Mouse (Mus musculus) liver, embryonic 15.5 days (tissue): ENCODE measurements at regions not wholly inside any gene's neighbourhood (a gene's known extent, or its start where the extent isn't known, plus 50 kb on each side); places are given as distances from the start of the nearest gene placed in this dataset.

Experiments used
- ATAC-seq: fragments of 200-750 bp; cut with Nextera tagmentation; 2 replicates; pipeline ENCODE4 v1.8.0; 2017; ENCODE audit warnings: moderate number of reproducible peaks, mild to moderate bottlenecking, moderate library complexity; ENCODE audit not compliant: insufficient read depth
- H3K27ac ChIP-seq: fragments of 300-500 bp; sonication (generic); replicated peaks from 2 replicates; pipeline ENCODE4 v1.5.1; 2015; ENCODE audit warnings: mild to moderate bottlenecking, inconsistent platforms
- H3K27me3 ChIP-seq: fragments of 300-500 bp; sonication (generic); 2 replicates; pipeline ENCODE4 v1.6.1; 2015; ENCODE audit warnings: mild to moderate bottlenecking, inconsistent platforms
- H3K36me3 ChIP-seq: fragments of 300-500 bp; sonication (generic); replicated peaks from 2 replicates; pipeline ENCODE4 v1.6.1; 2015; ENCODE audit warnings: moderate library complexity, mild to moderate bottlenecking, inconsistent platforms
- H3K4me1 ChIP-seq: fragments of 300-500 bp; sonication (generic); replicated peaks from 2 replicates; pipeline ENCODE4 v1.6.1; 2015; ENCODE audit warnings: inconsistent platforms
- H3K4me2 ChIP-seq: fragments of 300-500 bp; sonication (generic); 2 replicates; pipeline ENCODE4 v1.6.1; 2015; ENCODE audit warnings: moderate library complexity, mild to moderate bottlenecking, inconsistent platforms
- H3K4me3 ChIP-seq: fragments of 300-500 bp; sonication (generic); replicated peaks from 2 replicates; pipeline ENCODE4 v1.5.1; 2015; ENCODE audit warnings: mild to moderate bottlenecking, inconsistent platforms
- H3K9ac ChIP-seq: fragments of 300-500 bp; sonication (generic); 2 replicates; pipeline ENCODE4 v1.6.1; 2015; ENCODE audit warnings: moderate library complexity, mild to moderate bottlenecking, inconsistent platforms
- H3K9me3 ChIP-seq: fragments of 300-500 bp; sonication (generic); replicated peaks from 2 replicates; pipeline ENCODE4 v1.6.1; 2016; ENCODE audit warnings: inconsistent platforms
- WGBS: fragments of 180-500 bp; shearing (Covaris S2); methylation state at CpG from one replicate; pipeline ENCODE4 v1.1.7; 2015; ENCODE audit warnings: mixed read lengths; ENCODE audit not compliant: insufficient replicate concordance; 5-methylcytosine and 5-hydroxymethylcytosine counted together

DNA sequence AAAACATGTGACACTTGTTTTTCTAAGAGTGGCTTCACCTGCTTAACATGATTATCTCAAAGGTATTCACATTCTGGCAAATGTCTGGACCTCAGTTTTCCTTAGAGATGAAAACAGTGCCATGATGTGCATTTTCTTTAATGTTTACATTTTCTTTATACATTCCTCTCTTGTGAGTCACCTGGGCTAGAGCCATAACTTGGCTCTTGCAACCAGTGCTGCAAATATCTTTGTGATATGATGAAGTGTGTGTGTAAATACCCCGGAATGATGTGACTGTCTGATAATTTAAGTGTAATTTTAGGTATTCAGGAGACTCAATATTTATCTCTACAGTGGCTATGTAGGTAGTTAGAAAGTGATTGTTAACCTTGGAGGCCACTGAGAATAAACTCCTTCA, 590.8 kb downstream of the 1190002N15Rik start:
- no peaks in the 10 kb centered on the region for H3K27me3 ChIP-seq
- no peaks in the 10 kb centered on the region for H3K36me3 ChIP-seq
- ATAC-seq: no peak
- H3K4me3 ChIP-seq: no peak overlapping the region
- H3K4me1 ChIP-seq: no peaks in the 10 kb centered on the region
- H3K9me3 ChIP-seq: no peaks in the 10 kb centered on the region
- H3K4me2 ChIP-seq: no peak overlapping the region
- no peak overlapping the region for H3K27ac ChIP-seq
- WGBS: 68% methylated on average over 1 of the region's 1 CpGs
- no peak overlapping the region for H3K9ac ChIP-seq

DNA sequence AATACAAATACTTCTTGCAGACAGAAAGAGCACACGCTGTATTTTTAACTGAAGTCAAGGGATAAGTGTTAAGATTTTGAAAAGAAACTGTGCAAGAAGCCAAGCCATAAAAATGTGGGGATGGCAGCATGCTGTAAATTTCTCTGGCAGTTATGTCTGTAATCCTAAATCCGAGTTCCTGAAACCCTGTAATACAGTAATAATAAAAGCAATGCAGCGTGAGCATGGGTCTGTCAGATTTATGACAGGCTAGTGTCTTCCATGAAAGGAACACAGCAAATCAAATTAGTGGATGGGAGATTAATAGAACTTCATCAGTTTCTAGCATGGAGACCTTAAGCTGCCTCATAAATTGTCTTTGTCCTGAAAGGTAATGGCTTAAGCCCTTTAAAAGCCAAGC, 597.7 kb downstream of the 1190002N15Rik start:
- no peak overlapping the region for H3K27ac ChIP-seq
- WGBS: 60% methylated on average over 3 of the region's 3 CpGs
- no peaks in the 10 kb centered on the region for H3K27me3 ChIP-seq
- H3K36me3 ChIP-seq: no peaks in the 10 kb centered on the region
- no peaks in the 10 kb centered on the region for H3K9me3 ChIP-seq
- no peak for ATAC-seq
- no peaks in the 10 kb centered on the region for H3K4me1 ChIP-seq
- H3K4me3 ChIP-seq: no peak overlapping the region
- H3K4me2 ChIP-seq: no peak overlapping the region
- no peak overlapping the region for H3K9ac ChIP-seq

DNA sequence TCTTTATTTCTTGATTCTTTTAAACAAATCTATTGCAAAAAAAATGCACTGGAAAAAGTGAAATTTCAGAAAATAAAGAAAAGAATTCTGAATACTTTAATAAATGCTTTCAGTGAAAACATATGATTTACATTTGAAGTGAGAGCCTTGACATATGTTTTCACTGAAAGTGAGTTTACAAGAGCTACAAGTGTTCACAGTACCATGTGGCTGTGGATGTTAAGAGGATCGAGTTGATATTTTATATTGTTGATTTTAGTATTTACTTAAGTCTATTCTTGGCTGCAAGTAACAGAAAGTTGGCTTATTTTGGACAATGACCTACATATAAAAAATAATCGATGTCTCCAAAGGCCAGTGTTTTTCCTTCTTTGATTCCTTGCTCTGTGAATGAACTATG, 607.2 kb downstream of the 1190002N15Rik start:
- H3K36me3 ChIP-seq: no peaks in the 10 kb centered on the region
- no peaks in the 10 kb centered on the region for H3K27me3 ChIP-seq
- no peak for ATAC-seq
- H3K4me1 ChIP-seq: no peaks in the 10 kb centered on the region
- no peaks in the 10 kb centered on the region for H3K9me3 ChIP-seq
- no peak overlapping the region for H3K4me2 ChIP-seq
- no peak overlapping the region for H3K4me3 ChIP-seq
- 40% methylated on average over 2 of the region's 2 CpGs for WGBS
- no peak overlapping the region for H3K9ac ChIP-seq
- H3K27ac ChIP-seq: no peak overlapping the region

DNA sequence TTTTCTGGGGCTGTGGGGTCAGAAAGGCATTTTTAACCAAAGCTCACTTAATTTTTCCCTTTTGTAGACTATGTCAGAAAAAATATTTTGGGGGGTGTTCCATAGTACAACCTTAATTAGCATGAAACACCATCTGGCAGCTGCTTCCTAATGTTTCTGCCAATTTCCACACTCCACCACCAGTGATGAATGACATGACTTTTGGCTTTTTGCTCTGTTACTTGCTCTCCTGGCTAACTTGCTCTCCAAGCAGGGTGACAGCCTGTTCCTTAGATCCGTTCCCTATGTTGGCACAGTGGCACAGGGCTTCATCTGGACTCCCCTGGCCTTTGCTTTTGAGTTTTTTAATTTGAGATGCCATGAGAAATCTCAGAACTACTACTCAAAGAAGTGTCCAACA, 648.6 kb downstream of the 1190002N15Rik start:
- H3K36me3 ChIP-seq: no peaks in the 10 kb centered on the region
- H3K27me3 ChIP-seq: no peaks in the 10 kb centered on the region
- no peak overlapping the region for H3K27ac ChIP-seq
- no peaks in the 10 kb centered on the region for H3K9me3 ChIP-seq
- 50% methylated on average over 1 of the region's 1 CpGs for WGBS
- ATAC-seq: no peak
- no peaks in the 10 kb centered on the region for H3K4me1 ChIP-seq
- no peak overlapping the region for H3K9ac ChIP-seq
- H3K4me2 ChIP-seq: no peak overlapping the region
- no peak overlapping the region for H3K4me3 ChIP-seq

DNA sequence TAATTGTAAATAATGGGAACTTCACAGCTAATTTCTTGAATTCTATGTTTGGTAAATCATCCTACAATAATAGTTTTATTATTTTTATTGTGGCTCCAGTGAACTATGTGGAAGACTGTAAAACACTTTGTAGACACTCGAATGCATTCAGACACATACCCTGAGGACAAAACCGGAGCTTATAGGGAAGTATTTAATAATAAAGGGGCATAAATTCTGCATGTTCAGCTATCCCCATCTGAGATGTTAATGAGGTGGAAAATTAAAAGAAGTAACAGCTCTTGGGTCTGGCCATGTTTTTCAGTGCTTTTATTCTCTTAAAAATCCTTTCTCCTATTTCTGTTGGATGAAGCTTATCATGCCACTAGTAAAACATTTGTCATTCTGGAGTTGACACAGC, 657.8 kb downstream of the 1190002N15Rik start:
- Histone ChIP-seq H3K36me3 (no peaks in the 10 kb centered on the region), H3K4me1 (no peaks in the 10 kb centered on the region), H3K4me2 (no peak overlapping the region), H3K9me3 (no peaks in the 10 kb centered on the region), H3K27ac (no peak overlapping the region), H3K27me3 (no peaks in the 10 kb centered on the region), H3K9ac (no peak overlapping the region), H3K4me3 (no peak overlapping the region)
- WGBS: 64% methylated on average over 2 of the region's 2 CpGs
- ATAC-seq: no peak

DNA sequence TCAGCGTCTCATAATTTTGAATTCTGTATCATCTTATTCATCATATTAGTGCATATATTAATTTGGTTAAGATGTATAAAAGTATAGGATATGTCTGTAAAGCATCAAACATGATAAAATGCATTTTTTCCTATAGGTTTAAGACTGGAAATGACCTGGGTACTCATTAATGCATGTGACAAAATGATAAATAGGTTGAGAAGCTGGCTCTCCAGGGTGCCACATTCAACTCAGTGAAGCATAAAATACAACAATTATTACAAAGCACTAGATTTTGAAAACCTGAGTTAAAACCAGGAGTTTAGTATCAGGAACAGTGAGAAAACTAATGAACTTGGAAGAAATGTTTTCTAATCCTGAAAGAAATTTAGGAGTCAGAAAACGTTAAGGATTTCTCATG, 658.3 kb downstream of the 1190002N15Rik start:
- 72% methylated on average over 2 of the region's 2 CpGs for WGBS
- Histone ChIP-seq H3K27me3 (no peaks in the 10 kb centered on the region), H3K9me3 (no peaks in the 10 kb centered on the region), H3K4me1 (no peaks in the 10 kb centered on the region), H3K4me2 (no peak overlapping the region), H3K36me3 (no peaks in the 10 kb centered on the region), H3K9ac (no peak overlapping the region), H3K27ac (no peak overlapping the region), H3K4me3 (no peak overlapping the region)
- no peak for ATAC-seq

DNA sequence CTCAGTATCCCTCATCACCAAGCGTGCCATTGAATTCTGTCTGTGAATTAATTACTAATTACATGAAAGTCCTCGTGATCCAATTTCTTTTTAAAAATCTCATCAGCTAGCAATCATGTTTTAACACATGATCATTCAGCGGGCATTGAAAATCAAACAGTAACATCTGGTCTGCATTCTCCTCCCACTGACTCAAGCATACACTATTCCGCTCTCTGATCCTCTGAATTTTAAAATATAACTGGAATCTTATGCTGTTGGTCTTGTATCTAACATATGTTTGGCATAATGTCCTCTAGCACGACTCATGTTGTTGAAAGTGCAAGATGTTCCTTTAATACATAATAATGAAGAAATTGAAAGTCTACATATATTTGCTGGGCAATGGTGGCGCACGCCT, 667.1 kb downstream of the 1190002N15Rik start:
- Histone ChIP-seq H3K4me3 (no peak overlapping the region), H3K9me3 (no peaks in the 10 kb centered on the region), H3K36me3 (no peaks in the 10 kb centered on the region), H3K27ac (no peak overlapping the region), H3K27me3 (no peaks in the 10 kb centered on the region), H3K4me2 (no peak overlapping the region), H3K4me1 (no peaks in the 10 kb centered on the region), H3K9ac (no peak overlapping the region)
- 58% methylated on average over 7 of the region's 7 CpGs for WGBS
- ATAC-seq: no peak

DNA sequence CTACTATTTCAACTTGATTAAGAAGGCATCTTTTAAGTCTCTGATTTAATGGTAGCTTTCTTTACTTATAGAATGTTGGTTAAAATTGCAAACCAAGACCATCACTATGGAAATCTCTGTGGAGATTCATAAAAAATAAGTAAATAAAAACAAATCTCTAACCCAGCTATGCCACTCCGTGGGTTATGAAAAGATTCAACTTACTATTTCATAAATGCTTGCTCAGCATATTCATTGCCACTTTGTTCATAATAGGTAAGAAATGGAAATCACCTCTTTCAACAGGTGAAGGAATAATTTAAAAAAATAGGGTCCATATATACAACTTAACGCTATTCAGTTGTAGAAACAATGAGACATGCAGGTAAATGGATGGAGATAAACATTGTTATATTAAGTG, 679.9 kb downstream of the 1190002N15Rik start:
- ATAC-seq: no peak
- H3K4me3 ChIP-seq: no peak overlapping the region
- no peaks in the 10 kb centered on the region for H3K36me3 ChIP-seq
- no peak overlapping the region for H3K9ac ChIP-seq
- H3K4me1 ChIP-seq: no peaks in the 10 kb centered on the region
- no peak overlapping the region for H3K4me2 ChIP-seq
- H3K27ac ChIP-seq: no peak overlapping the region
- H3K9me3 ChIP-seq: no peaks in the 10 kb centered on the region
- no peaks in the 10 kb centered on the region for H3K27me3 ChIP-seq
- WGBS: 45% methylated on average over 2 of the region's 2 CpGs

DNA sequence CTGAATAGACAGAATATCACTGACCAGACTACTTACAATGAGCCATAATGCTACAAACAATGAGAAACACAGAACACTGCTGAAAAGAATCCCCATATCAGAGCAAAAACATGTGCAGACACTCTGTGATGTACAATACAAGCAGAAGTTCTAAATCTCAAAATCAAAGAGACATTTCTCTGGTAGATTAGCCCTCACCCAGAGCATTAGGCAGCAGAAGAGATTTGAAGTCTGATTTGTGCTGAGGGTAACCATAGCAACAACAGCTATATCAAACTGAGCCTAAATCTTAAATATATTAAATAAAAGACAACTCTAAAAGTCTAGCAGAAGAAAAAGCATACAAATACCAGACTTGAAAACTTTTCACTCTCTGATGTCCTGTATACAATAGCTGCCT, 691.5 kb downstream of the 1190002N15Rik start:
- ATAC-seq: no peak
- Histone ChIP-seq H3K36me3 (no peaks in the 10 kb centered on the region), H3K9me3 (no peaks in the 10 kb centered on the region), H3K9ac (no peak overlapping the region), H3K4me3 (no peak overlapping the region), H3K27me3 (no peaks in the 10 kb centered on the region), H3K4me1 (no peaks in the 10 kb centered on the region), H3K27ac (no peak overlapping the region), H3K4me2 (no peak overlapping the region)

DNA sequence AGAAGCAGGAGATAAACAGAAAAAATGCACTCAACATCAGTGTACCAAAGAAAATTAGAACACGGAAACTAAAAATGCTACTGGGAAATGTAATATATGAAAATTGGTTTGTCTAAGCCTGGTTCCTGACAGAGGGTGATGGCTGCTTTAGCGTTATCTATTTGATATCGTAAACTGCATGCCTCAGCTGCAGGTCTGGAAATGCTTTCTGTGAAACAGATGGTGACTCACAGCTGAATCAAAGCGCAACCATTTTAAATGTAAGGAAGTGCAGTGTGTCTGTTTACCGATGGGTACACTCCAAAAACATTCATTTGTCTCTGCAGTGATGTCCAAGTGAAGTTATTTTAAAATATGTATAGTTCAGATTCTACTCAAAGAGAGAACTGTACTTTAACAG, 694.0 kb downstream of the 1190002N15Rik start:
- no peaks in the 10 kb centered on the region for H3K9me3 ChIP-seq
- no peaks in the 10 kb centered on the region for H3K27me3 ChIP-seq
- H3K9ac ChIP-seq: no peak overlapping the region
- H3K4me3 ChIP-seq: no peak overlapping the region
- H3K36me3 ChIP-seq: no peaks in the 10 kb centered on the region
- no peak overlapping the region for H3K4me2 ChIP-seq
- H3K27ac ChIP-seq: no peak overlapping the region
- no peaks in the 10 kb centered on the region for H3K4me1 ChIP-seq
- WGBS: 66% methylated on average over 5 of the region's 5 CpGs
- no peak for ATAC-seq
